Mouse (Mus musculus) hindbrain, embryonic 10.5 days (tissue): ENCODE measurements at regions not wholly inside any gene's neighbourhood (a gene's known extent, or its start where the extent isn't known, plus 50 kb on each side); places are given as distances from the start of the nearest gene placed in this dataset.
A peak's percentile ranks its signal among the peaks of the same experiment; 100 is the strongest.

Experiments used
- DNase-seq: peaks from one replicate; pipeline ENCODE4 v3.0.0-alpha.2; 2017; ENCODE audit warnings: low spot score
- H3K27ac ChIP-seq: fragments of 300-500 bp; sonication (generic); 2 replicates; pipeline ENCODE4 v1.5.1; 2016; ENCODE audit warnings: mild to moderate bottlenecking, moderate library complexity
- H3K27me3 ChIP-seq: fragments of 300-500 bp; sonication (generic); 2 replicates; pipeline ENCODE4 v1.6.1; 2016; ENCODE audit warnings: mild to moderate bottlenecking; ENCODE audit not compliant: poor library complexity, insufficient read depth, severe bottlenecking
- H3K36me3 ChIP-seq: fragments of 300-500 bp; sonication (generic); 2 replicates; pipeline ENCODE4 v1.6.1; 2016; ENCODE audit warnings: mild to moderate bottlenecking, moderate library complexity
- H3K4me1 ChIP-seq: fragments of 300-500 bp; sonication (generic); replicated peaks from 2 replicates; pipeline ENCODE4 v1.6.1; 2016; ENCODE audit warnings: mild to moderate bottlenecking
- H3K4me3 ChIP-seq: fragments of 300-500 bp; sonication (generic); 2 replicates; pipeline ENCODE4 v1.5.1; 2016; ENCODE audit warnings: mild to moderate bottlenecking, moderate library complexity
- H3K9me3 ChIP-seq: fragments of 300-500 bp; sonication (generic); 2 replicates; pipeline ENCODE4 v1.6.1; 2016; ENCODE audit warnings: mild to moderate bottlenecking, moderate library complexity
- WGBS: fragments of 180-500 bp; shearing (Covaris S2); methylation state at CpG from one replicate; pipeline ENCODE4 v1.1.7; 2016; 5-methylcytosine and 5-hydroxymethylcytosine counted together

GRCm38 (mm10) chr1:137922769-137923168 is 252.7 kb downstream of the Ptprc start:
- no peak for DNase-seq
- peaks cover 34% of the 10 kb centered on the region for H3K4me1 ChIP-seq
- 95% methylated on average over 7 of the region's 7 CpGs for WGBS
- peaks cover 25% of the 10 kb centered on the region for H3K36me3 ChIP-seq
- no peak overlapping the region for H3K27ac ChIP-seq
- no peak overlapping the region for H3K4me3 ChIP-seq
- no peaks in the 10 kb centered on the region for H3K9me3 ChIP-seq
- H3K27me3 ChIP-seq, result no peaks in the 10 kb centered on the region

- Histone ChIP-seq H3K27me3 (no peaks in the 10 kb centered on the region), H3K9me3 (no peaks in the 10 kb centered on the region)
- WGBS, result 90% methylated on average over 2 of the region's 2 CpGs
Observed at GRCm38 (mm10) chr1:137921592-137921991, 253.9 kb downstream of the Ptprc start.

GRCm38 (mm10) chr1:137919739-137920563 is 255.6 kb downstream of the Ptprc start:
- 67% methylated on average over 6 of the region's 6 CpGs for WGBS
- DNase-seq, result no peak
- H3K4me1 ChIP-seq, result peaks cover 12% of the 10 kb centered on the region; the same call in 1 of the 2 replicates
- H3K27me3 ChIP-seq, result no peaks in the 10 kb centered on the region
- peaks cover 40% of the 10 kb centered on the region for H3K36me3 ChIP-seq
- no peaks in the 10 kb centered on the region for H3K9me3 ChIP-seq
- no peak overlapping the region for H3K27ac ChIP-seq
- no peak overlapping the region for H3K4me3 ChIP-seq

More at GRCm38 (mm10) chr1:137921592-137921991, 253.9 kb downstream of the Ptprc start:
- peaks cover 22% of the 10 kb centered on the region for H3K4me1 ChIP-seq
- peaks cover 36% of the 10 kb centered on the region for H3K36me3 ChIP-seq
- H3K27ac ChIP-seq, result no peak overlapping the region
- no peak overlapping the region for H3K4me3 ChIP-seq
- DNase-seq, result no peak

- no peak for DNase-seq
- Histone ChIP-seq H3K36me3 (peaks cover 31% of the 10 kb centered on the region), H3K4me1 (peaks cover 12% of the 10 kb centered on the region; the same call in 1 of the 2 replicates), H3K9me3 (no peaks in the 10 kb centered on the region), H3K27me3 (no peaks in the 10 kb centered on the region), H3K4me3 (no peak overlapping the region), H3K27ac (no peak overlapping the region)
- WGBS, result 86% methylated on average over 1 of the region's 1 CpGs
Observed at GRCm38 (mm10) chr1:137917449-137917848, 258.1 kb downstream of the Ptprc start.

GRCm38 (mm10) chr1:137906883-137907282 is 268.6 kb downstream of the Ptprc start:
- 55% methylated on average over 5 of the region's 5 CpGs for WGBS

GRCm38 (mm10) chr1:137906477-137906876 is 269.0 kb downstream of the Ptprc start:
- H3K27ac ChIP-seq, result no peak overlapping the region
- DNase-seq, result no peak
- peaks cover 20% of the 10 kb centered on the region for H3K36me3 ChIP-seq
- no peaks in the 10 kb centered on the region for H3K9me3 ChIP-seq
- WGBS, result 55% methylated on average over 3 of the region's 3 CpGs
- no peaks in the 10 kb centered on the region for H3K27me3 ChIP-seq
- H3K4me1 ChIP-seq, result peaks cover 37% of the 10 kb centered on the region
- no peak overlapping the region for H3K4me3 ChIP-seq

More at GRCm38 (mm10) chr1:137906883-137907282, 268.6 kb downstream of the Ptprc start:
- DNase-seq, result no peak
- no peak overlapping the region for H3K27ac ChIP-seq
- peaks cover 24% of the 10 kb centered on the region for H3K36me3 ChIP-seq
- peaks cover 33% of the 10 kb centered on the region for H3K4me1 ChIP-seq
- no peaks in the 10 kb centered on the region for H3K9me3 ChIP-seq
- no peaks in the 10 kb centered on the region for H3K27me3 ChIP-seq
- no peak overlapping the region for H3K4me3 ChIP-seq

- no peaks in the 10 kb centered on the region for H3K27me3 ChIP-seq
- H3K4me3 ChIP-seq, result no peak overlapping the region
- DNase-seq, result no peak
- H3K9me3 ChIP-seq, result no peaks in the 10 kb centered on the region
- 0 out of 2 replicates have a peak overlapping the region, but pooled peaks have one; percentile 35 for H3K27ac ChIP-seq
- peaks cover 10% of the 10 kb centered on the region for H3K36me3 ChIP-seq
- peaks cover 40% of the 10 kb centered on the region for H3K4me1 ChIP-seq
- WGBS, result 87% methylated on average over 5 of the region's 5 CpGs
Observed at GRCm38 (mm10) chr1:137905566-137905965, 269.9 kb downstream of the Ptprc start.

- WGBS, result 23% methylated on average over 4 of the region's 4 CpGs
- H3K9me3 ChIP-seq, result no peaks in the 10 kb centered on the region
- H3K27me3 ChIP-seq, result no peaks in the 10 kb centered on the region
- no peak for DNase-seq
- no peaks in the 10 kb centered on the region for H3K36me3 ChIP-seq
- peak overlapping the region; percentile 13 for H3K4me3 ChIP-seq
- H3K4me1 ChIP-seq, result peaks cover 40% of the 10 kb centered on the region
- no peak overlapping the region; the same call in 1 of the 2 replicates for H3K27ac ChIP-seq
Observed at GRCm38 (mm10) chr1:137903351-137903750, 272.2 kb downstream of the Ptprc start.

- Histone ChIP-seq H3K4me1 (peaks cover 45% of the 10 kb centered on the region), H3K27ac (peak overlapping the region; percentile 95), H3K4me3 (peak overlapping the region; percentile 78), H3K9me3 (no peaks in the 10 kb centered on the region), H3K27me3 (no peaks in the 10 kb centered on the region), H3K36me3 (no peaks in the 10 kb centered on the region)
- 54% methylated on average over 6 of the region's 6 CpGs for WGBS
- no peak for DNase-seq
Observed at GRCm38 (mm10) chr1:137902859-137903258, 272.6 kb downstream of the Ptprc start.

GRCm38 (mm10) chr1:137901996-137902395 is 273.5 kb downstream of the Ptprc start:
- Histone ChIP-seq H3K4me3 (peak overlapping the region; percentile 78), H3K27ac (peak overlapping the region; percentile 95), H3K4me1 (peaks cover 48% of the 10 kb centered on the region), H3K9me3 (no peaks in the 10 kb centered on the region), H3K36me3 (no peaks in the 10 kb centered on the region), H3K27me3 (no peaks in the 10 kb centered on the region)
- 63% methylated on average over 4 of the region's 4 CpGs for WGBS
- no peak for DNase-seq

GRCm38 (mm10) chr1:137901211-137901610 is 274.3 kb downstream of the Ptprc start:
- Histone ChIP-seq H3K4me3 (peak overlapping the region; percentile 78), H3K27me3 (no peaks in the 10 kb centered on the region), H3K27ac (peak overlapping the region; percentile 95), H3K4me1 (peaks cover 40% of the 10 kb centered on the region), H3K9me3 (no peaks in the 10 kb centered on the region), H3K36me3 (no peaks in the 10 kb centered on the region)
- 73% methylated on average over 5 of the region's 5 CpGs for WGBS
- no peak for DNase-seq

GRCm38 (mm10) chr1:137900621-137901071 is 274.9 kb downstream of the Ptprc start:
- Histone ChIP-seq H3K36me3 (no peaks in the 10 kb centered on the region), H3K4me3 (peak overlapping the region; percentile 78), H3K9me3 (no peaks in the 10 kb centered on the region), H3K27me3 (no peaks in the 10 kb centered on the region), H3K4me1 (peaks cover 36% of the 10 kb centered on the region), H3K27ac (peak overlapping the region; percentile 95)
- peak; percentile 42 for DNase-seq
- 24% methylated on average over 8 of the region's 8 CpGs for WGBS

- peak overlapping the region; percentile 95 for H3K27ac ChIP-seq
- peak overlapping the region; percentile 78 for H3K4me3 ChIP-seq
- no peaks in the 10 kb centered on the region for H3K9me3 ChIP-seq
- peaks cover 31% of the 10 kb centered on the region for H3K4me1 ChIP-seq
- peak; percentile 83 for DNase-seq
- WGBS, result 2% methylated on average over 14 of the region's 14 CpGs
- H3K36me3 ChIP-seq, result no peaks in the 10 kb centered on the region
- no peaks in the 10 kb centered on the region for H3K27me3 ChIP-seq
Observed at GRCm38 (mm10) chr1:137899916-137900601, 275.4 kb downstream of the Ptprc start.
